Comparison of ENCODE assay signal across 19 mouse cellular contexts in genomic region chr5:146471311-146471710, GRCm38 (mm10). TPM values are rescaled to one million over a fixed set of nuclear protein-coding genes. Genes with fewer than 3 reads are reported as not detected.
"Had no signal": no experiment of that assay in that cellular context is flagged by ENCODE, and none has a peak within 500 bp of the region (broad histone marks: within the 10 kb centered on the region; RNA-seq: fewer than 3 reads in every experiment).

No protein-coding gene starts in this region.

- H3K36me3 ChIP-seq: liver, embryonic 13.5 days; stomach, embryonic 15.5 days had no signal

- H3K9ac ChIP-seq: hindbrain, embryonic 14.5 days; limb, embryonic 12.5 days; liver, embryonic 13.5 days; midbrain, embryonic 13.5 days; stomach, embryonic 15.5 days had no signal

- ATAC-seq: intestine, postnatal 0 days; lung, postnatal 0 days; midbrain, embryonic 13.5 days had no signal

- H3K27me3 ChIP-seq: limb, embryonic 12.5 days; liver, embryonic 13.5 days; midbrain, embryonic 13.5 days; stomach, embryonic 15.5 days had no signal

- DNase-seq: layer of hippocampus, adult 9-11 months; liver, embryonic 13.5 days; lung, adult 2 months; lung, postnatal 36 days; right cerebral cortex, postnatal 14 days; thymus, postnatal 36 days had no signal

- H3K4me1 ChIP-seq: limb, embryonic 12.5 days; liver, embryonic 13.5 days; midbrain, embryonic 13.5 days; stomach, embryonic 15.5 days had no signal

- H3K4me2 ChIP-seq: hindbrain, embryonic 14.5 days; limb, embryonic 12.5 days; liver, embryonic 13.5 days; midbrain, embryonic 13.5 days; stomach, embryonic 15.5 days had no signal

- H3K9me3 ChIP-seq: limb, embryonic 12.5 days; liver, embryonic 13.5 days; midbrain, embryonic 13.5 days; stomach, embryonic 15.5 days had no signal

- H3K27ac ChIP-seq: hindbrain, embryonic 14.5 days; limb, embryonic 12.5 days; liver, embryonic 13.5 days; midbrain, embryonic 13.5 days; stomach, embryonic 15.5 days had no signal

- H3K4me3 ChIP-seq: limb, embryonic 12.5 days; liver, embryonic 13.5 days; midbrain, embryonic 13.5 days; stomach, embryonic 15.5 days had no signal

RNA-seq across cellular contexts. Expression of gene Gm6408, which starts 10.5 kb away (rescaled TPM):
- total RNA-seq: layer of hippocampus, adult 18-20 months; left cerebral cortex, postnatal 36 days; megakaryocyte progenitor cell, adult 5-6 weeks; midbrain, postnatal 0 days had no signal
- polyA plus RNA-seq: hindbrain, embryonic 14.5 days; intestine, postnatal 0 days; limb, embryonic 12.5 days; liver, embryonic 13.5 days; lung, adult 2 months; lung, postnatal 0 days; midbrain, embryonic 13.5 days; midbrain, postnatal 0 days; neural tube, embryonic 14.5 days; spleen, adult 2 months; stomach, embryonic 15.5 days; thymus, postnatal 0 days had no signal

RNA-seq across cellular contexts. Expression of gene Gm6370, which starts 19.9 kb away (rescaled TPM):
- total RNA-seq: layer of hippocampus, adult 18-20 months; left cerebral cortex, postnatal 36 days; megakaryocyte progenitor cell, adult 5-6 weeks; midbrain, postnatal 0 days had no signal
- polyA plus RNA-seq: hindbrain, embryonic 14.5 days; intestine, postnatal 0 days; limb, embryonic 12.5 days; liver, embryonic 13.5 days; lung, adult 2 months; lung, postnatal 0 days; midbrain, embryonic 13.5 days; midbrain, postnatal 0 days; neural tube, embryonic 14.5 days; spleen, adult 2 months; stomach, embryonic 15.5 days; thymus, postnatal 0 days had no signal

RNA-seq across cellular contexts. Expression of gene 4930449I24Rik, which starts 30.9 kb away (rescaled TPM):
- total RNA-seq: layer of hippocampus, adult 18-20 months; left cerebral cortex, postnatal 36 days; megakaryocyte progenitor cell, adult 5-6 weeks; midbrain, postnatal 0 days had no signal
- polyA plus RNA-seq: hindbrain, embryonic 14.5 days; intestine, postnatal 0 days; limb, embryonic 12.5 days; liver, embryonic 13.5 days; lung, adult 2 months; lung, postnatal 0 days; midbrain, embryonic 13.5 days; midbrain, postnatal 0 days; neural tube, embryonic 14.5 days; spleen, adult 2 months; stomach, embryonic 15.5 days; thymus, postnatal 0 days had no signal

RNA-seq across cellular contexts. Expression of gene Gm3402, which starts 42.6 kb away (rescaled TPM):
- total RNA-seq: layer of hippocampus, adult 18-20 months; left cerebral cortex, postnatal 36 days; megakaryocyte progenitor cell, adult 5-6 weeks; midbrain, postnatal 0 days had no signal
- polyA plus RNA-seq: hindbrain, embryonic 14.5 days; intestine, postnatal 0 days; limb, embryonic 12.5 days; liver, embryonic 13.5 days; lung, adult 2 months; lung, postnatal 0 days; midbrain, embryonic 13.5 days; midbrain, postnatal 0 days; neural tube, embryonic 14.5 days; spleen, adult 2 months; stomach, embryonic 15.5 days; thymus, postnatal 0 days had no signal

RNA-seq across cellular contexts. Expression of gene Gm3404, which starts 54.3 kb away (rescaled TPM):
- total RNA-seq: layer of hippocampus, adult 18-20 months; left cerebral cortex, postnatal 36 days; megakaryocyte progenitor cell, adult 5-6 weeks; midbrain, postnatal 0 days had no signal
- polyA plus RNA-seq: hindbrain, embryonic 14.5 days; intestine, postnatal 0 days; limb, embryonic 12.5 days; liver, embryonic 13.5 days; lung, adult 2 months; lung, postnatal 0 days; midbrain, embryonic 13.5 days; midbrain, postnatal 0 days; neural tube, embryonic 14.5 days; spleen, adult 2 months; stomach, embryonic 15.5 days; thymus, postnatal 0 days had no signal
